Comparison of ENCODE assay signal across 8 mouse cellular contexts in genomic region chr11:117176304-117176703, GRCm38 (mm10). TPM values are rescaled to one million over a fixed set of nuclear protein-coding genes. Genes with fewer than 3 reads are reported as not detected.
DNase-seq lines count a peak whose midpoint lies in the region; ATAC-seq and TF ChIP-seq lines count a peak whose summit lies in the region.

No protein-coding gene starts in this region.

- no peak for TF ChIP-seq CTCF in spleen, adult 2 months (IDR thresholded peaks at IDR 0.05; ENCODE audit: extremely low read depth, insufficient read depth, insufficient read length, insufficient replicate concordance)

- H3K9ac ChIP-seq in hindbrain, embryonic 12.5 days: no peak overlapping the region
- H3K9ac ChIP-seq in lung, embryonic 15.5 days: no peak overlapping the region

- peaks cover 4% of the 10 kb centered on the region; the same call in 1 of the 2 replicates for H3K27me3 ChIP-seq in hindbrain, embryonic 12.5 days
- H3K27me3 ChIP-seq in lung, embryonic 15.5 days: no peaks in the 10 kb centered on the region
- H3K27me3 ChIP-seq in spleen, adult 2 months (ENCODE audit: control insufficient read depth, insufficient read depth, low read length): no peaks in the 10 kb centered on the region

- H3K4me2 ChIP-seq in hindbrain, embryonic 12.5 days (replicated peaks): no peak overlapping the region
- no peak overlapping the region for H3K4me2 ChIP-seq in lung, embryonic 15.5 days

- peak; percentile 36; the same call in 1 of the 2 replicates for ATAC-seq in hindbrain, embryonic 12.5 days (ENCODE audit: low FRiP score)
- ATAC-seq in lung, embryonic 15.5 days (ENCODE audit: borderline replicate concordance, extremely low read depth, low FRiP score, low TSS enrichment): peak; percentile 20; the same call in 1 of the 2 replicates

- 49% methylated on average over 5 of the region's 5 CpGs for WGBS in hindbrain, embryonic 12.5 days
- WGBS in lung, embryonic 15.5 days: 32% methylated on average over 5 of the region's 5 CpGs
- WGBS in spleen, adult 2 months: 58% methylated on average over 5 of the region's 5 CpGs

- H3K4me3 ChIP-seq in hindbrain, embryonic 12.5 days: no peak overlapping the region
- H3K4me3 ChIP-seq in lung, embryonic 15.5 days: no peak overlapping the region
- H3K4me3 ChIP-seq in spleen, adult 2 months (ENCODE audit: extremely low read depth, insufficient read depth, insufficient read length): no peak overlapping the region

- peak; percentile 46 for DNase-seq in gastrocnemius, postnatal 10 days
- no peak for DNase-seq in gastrocnemius, adult 18-20 months (ENCODE audit: low spot score)
- peak; percentile 80 for DNase-seq in A20 (ENCODE audit: low read depth, low spot score)
- DNase-seq in adrenal gland, postnatal 36 days: peak; percentile 73 to 78
- DNase-seq in spleen, adult 2 months (ENCODE audit: low read depth in 1 of 2, low spot score in 2 of 2): peak; percentile 17 to 47
- no peak for DNase-seq in frontal cortex, postnatal 36 days (ENCODE audit: low spot score in 2 of 2)

- H3K4me1 ChIP-seq in hindbrain, embryonic 12.5 days: peaks cover 18% of the 10 kb centered on the region
- H3K4me1 ChIP-seq in lung, embryonic 15.5 days: peaks cover 19% of the 10 kb centered on the region
- H3K4me1 ChIP-seq in spleen, adult 2 months (ENCODE audit: control insufficient read depth, insufficient read depth, insufficient read length): no peaks in the 10 kb centered on the region

- no peak for TF ChIP-seq POLR2A in spleen, adult 2 months (IDR thresholded peaks at IDR 0.05; ENCODE audit: low read depth, low read length)

- H3K27ac ChIP-seq in hindbrain, embryonic 12.5 days: no peak overlapping the region
- no peak overlapping the region for H3K27ac ChIP-seq in lung, embryonic 15.5 days
- H3K27ac ChIP-seq in spleen, adult 2 months (ENCODE audit: insufficient read depth, low read length): no peak overlapping the region

- no peaks in the 10 kb centered on the region for H3K36me3 ChIP-seq in hindbrain, embryonic 12.5 days
- no peaks in the 10 kb centered on the region for H3K36me3 ChIP-seq in lung, embryonic 15.5 days
- H3K36me3 ChIP-seq in spleen, adult 2 months (ENCODE audit: control insufficient read depth, insufficient read depth, low read length): no peaks in the 10 kb centered on the region

- peaks cover 13% of the 10 kb centered on the region for H3K9me3 ChIP-seq in hindbrain, embryonic 12.5 days (replicated peaks)
- H3K9me3 ChIP-seq in lung, embryonic 15.5 days: no peaks in the 10 kb centered on the region

RNA-seq across cellular contexts. Expression of gene Sept9, which starts 23.2 kb away (rescaled TPM):
- total RNA-seq in gastrocnemius, postnatal 10 days (2021): 10 to 100 TPM; 40.1 to 51.9 TPM
- 10 to 100 TPM in 1 of 2 experiments, 1 to 10 TPM in 1; 8.0 to 16.1 TPM for total RNA-seq in gastrocnemius, adult 18-20 months (2021)
- 100 to 1,000 TPM; 117 to 134 TPM for total RNA-seq in adrenal gland, postnatal 36 days (2021)
- polyA plus RNA-seq in hindbrain, embryonic 12.5 days (2016; fragmentation: Nextera tagmentation; extraction: Ambion mirVana): 165 and 179 TPM in 2 replicates
- 141 and 145 TPM in 2 replicates for polyA plus RNA-seq in lung, embryonic 15.5 days (2015; fragmentation: Nextera tagmentation; extraction: Ambion mirVana)
- polyA plus RNA-seq in spleen, adult 2 months (2012; rRNA removed): 44.6 and 45.3 TPM in 2 replicates

Comparison
In these comparisons a context has a peak if more than half of its experiments do, and no peak if none do; other contexts are left out.
1. DNase-seq: peak in gastrocnemius, postnatal 10 days (single experiment), A20 (single experiment), adrenal gland, postnatal 36 days (2 of 2) and spleen, adult 2 months (2 of 2); none in gastrocnemius, adult 18-20 months (single experiment) and frontal cortex, postnatal 36 days (0 of 2).